Mouse (Mus musculus) testis, adult 2 months (tissue): ENCODE data around the gene Elmsan1.

Experiments used
- CTCF ChIP-seq: fragments of 200-500 bp; IDR thresholded peaks from 2 replicates; pipeline ENCODE4 v1.5.1; 2012; ENCODE audit warnings: low read depth, mild to moderate bottlenecking, inconsistent platforms, low read length, moderate library complexity; ENCODE audit not compliant: control insufficient read depth, insufficient read depth, insufficient replicate concordance
- POLR2A ChIP-seq: fragments of 200-500 bp; IDR thresholded peaks from 2 replicates; pipeline ENCODE4 v1.6.1; 2012; ENCODE audit warnings: low read depth, mild to moderate bottlenecking, inconsistent platforms, low read length, moderate library complexity; ENCODE audit not compliant: control insufficient read depth

- TF ChIP-seq POLR2A (no peak), CTCF (no peak)
These were observed 11.4 kb downstream of the Elmsan1 start for GRCm38 (mm10) chr12:84207209-84207817.
